Mouse (Mus musculus): ENCODE results near the gene Epha1.

DNA sequence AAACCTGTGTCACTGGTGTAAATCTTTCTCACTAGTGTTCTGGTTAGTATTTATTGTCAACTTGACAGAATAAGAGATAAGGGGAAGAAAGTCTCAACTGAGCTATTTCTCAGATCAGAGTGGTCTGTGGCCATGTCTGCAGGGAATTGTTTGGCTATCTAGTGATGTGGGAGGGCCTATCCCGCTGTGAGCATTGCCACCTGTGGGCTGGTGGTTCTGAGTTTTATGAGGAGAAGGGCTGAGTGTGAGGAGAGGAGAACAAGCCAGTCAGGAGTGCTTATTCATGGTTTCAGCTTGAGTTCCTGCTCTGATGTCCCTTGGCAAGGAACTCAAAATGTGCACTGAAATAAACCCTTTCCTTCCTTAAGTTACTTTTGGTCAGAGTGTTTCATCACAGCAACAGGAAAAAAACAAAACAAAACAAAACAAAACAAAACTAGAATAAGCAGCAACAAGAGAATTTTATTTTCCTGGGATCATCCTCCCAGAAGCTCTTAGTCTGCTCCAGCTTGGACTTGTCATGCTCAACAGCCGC is 18.8 kb upstream of the Epha1 start:
- TF ChIP-seq POLR2A (IDR thresholded peaks at IDR 0.05; ENCODE audit: borderline replicate concordance, insufficient read depth, low read length) = no peak
- no peak for TF ChIP-seq CTCF (IDR thresholded peaks at IDR 0.05; ENCODE audit: borderline replicate concordance, insufficient read depth, low read depth, low read length)

Data from cerebellum, adult 2 months (tissue).